Mouse (Mus musculus): ENCODE measurements at regions not wholly inside any gene's neighbourhood (a gene's known extent, or its start where the extent isn't known, plus 50 kb on each side); places are given as distances from the start of the nearest gene placed in this dataset.

DNA sequence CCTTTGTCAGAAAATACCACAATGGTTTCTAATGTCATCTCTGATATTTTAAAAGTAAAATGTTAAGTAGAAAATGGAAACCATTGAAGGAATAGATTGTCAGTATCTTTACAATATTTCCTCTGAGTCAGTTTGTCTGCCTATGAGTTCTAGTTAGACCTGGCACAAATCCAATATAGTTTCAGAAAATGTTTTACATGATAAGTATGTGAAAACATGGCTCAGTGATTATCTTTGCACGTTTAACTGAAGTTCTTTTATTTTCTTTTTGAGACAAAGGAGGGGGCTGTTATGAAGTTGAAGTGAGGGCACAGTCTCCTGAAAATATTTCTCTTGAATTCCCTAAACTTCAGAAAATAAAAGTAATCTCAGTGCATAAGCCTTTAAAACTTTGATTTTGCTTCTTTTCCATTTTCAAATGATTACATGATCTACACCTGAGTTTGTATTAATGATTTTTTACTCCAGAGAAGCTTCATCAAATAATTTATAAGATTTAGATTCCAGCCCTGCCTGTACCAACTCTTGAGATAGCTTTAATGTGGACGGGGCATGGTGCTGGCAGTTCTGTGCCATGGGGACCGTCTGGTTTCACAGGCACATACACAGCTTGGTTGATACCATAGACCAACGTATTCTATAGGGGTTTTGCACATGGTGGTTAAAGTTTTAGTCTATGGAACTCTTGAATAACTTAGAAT lies 336.5 kb downstream of the Pdha2 start:
- DNase-seq (ENCODE audit: low spot score) = no peak

DNA sequence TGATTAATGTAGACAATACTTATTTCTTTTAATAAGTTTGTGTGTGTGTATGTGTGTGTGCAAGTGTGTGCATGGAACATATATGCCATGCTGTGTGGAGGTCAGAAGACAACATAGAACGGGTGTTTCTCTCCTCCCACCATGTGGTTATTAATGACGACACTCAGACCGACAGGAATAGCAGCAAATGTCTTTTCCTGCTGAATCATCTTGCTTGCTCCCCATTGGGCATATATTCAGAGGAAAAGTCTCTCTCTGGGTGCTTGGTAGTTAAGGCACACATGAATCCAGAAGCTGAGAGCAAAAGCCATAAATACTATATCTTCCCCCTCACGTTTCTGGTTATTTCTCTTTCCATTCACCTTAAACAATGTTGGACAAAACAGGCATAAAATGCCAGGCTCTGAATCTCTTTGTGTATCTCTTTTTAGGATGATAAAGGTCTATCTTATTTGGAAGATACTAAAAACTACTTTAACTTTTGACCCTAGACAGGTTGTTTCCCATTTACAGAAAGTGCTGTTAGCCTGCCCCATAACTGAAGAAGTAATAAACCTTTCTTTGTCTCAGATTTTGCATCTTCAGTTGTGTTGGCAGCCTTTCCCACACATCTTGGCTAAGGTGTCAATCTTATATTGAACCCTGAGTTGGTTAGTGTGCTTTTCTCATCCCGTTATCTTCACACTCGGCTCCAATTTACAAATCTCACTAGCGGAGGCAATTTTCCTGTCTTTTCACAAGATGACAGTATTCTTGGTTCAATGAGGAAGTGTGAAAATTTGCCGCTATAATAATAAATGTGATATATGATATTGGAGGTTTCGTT lies 337.9 kb downstream of the Pdha2 start:
- no peak for DNase-seq (ENCODE audit: low spot score)

DNA sequence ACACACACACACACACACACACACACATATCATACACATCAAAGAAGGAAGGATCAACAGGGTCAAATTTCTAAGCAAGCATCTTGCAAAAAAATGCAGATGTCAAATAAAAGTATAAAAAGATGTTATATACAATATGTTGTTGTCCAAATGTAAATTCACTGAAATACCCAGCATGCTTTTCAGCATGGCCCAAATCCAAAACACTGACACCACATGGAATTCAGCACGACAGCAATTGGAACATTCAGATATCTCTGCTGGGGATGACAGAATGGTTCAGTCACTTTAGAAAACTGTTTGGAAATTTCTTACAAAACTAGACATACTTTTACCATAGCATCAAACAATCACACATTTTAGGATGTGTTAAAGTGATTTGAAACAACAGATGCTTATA lies 339.6 kb downstream of the Pdha2 start:
- DNase-seq (ENCODE audit: low spot score) = no peak

DNA sequence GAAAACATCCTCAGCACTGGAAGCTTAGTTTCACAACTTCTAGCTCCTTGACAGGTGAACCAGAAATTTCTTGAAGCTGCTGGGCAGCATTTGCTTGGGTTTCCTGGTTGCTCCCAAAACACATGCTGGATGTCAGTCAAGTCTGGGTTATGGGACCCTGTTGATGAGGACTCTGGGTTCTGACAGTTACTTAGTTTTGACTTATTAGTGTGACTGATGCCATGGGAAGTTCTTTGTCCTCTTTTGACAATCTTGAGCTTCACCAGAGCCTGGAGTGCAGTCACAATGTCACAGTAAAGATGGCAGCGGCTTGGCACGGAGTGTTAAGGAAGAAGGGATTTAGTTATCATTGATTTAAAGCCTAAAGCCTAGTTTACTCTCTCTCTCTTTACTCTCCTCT lies 340.9 kb downstream of the Pdha2 start:
- DNase-seq (ENCODE audit: low spot score) = no peak

DNA sequence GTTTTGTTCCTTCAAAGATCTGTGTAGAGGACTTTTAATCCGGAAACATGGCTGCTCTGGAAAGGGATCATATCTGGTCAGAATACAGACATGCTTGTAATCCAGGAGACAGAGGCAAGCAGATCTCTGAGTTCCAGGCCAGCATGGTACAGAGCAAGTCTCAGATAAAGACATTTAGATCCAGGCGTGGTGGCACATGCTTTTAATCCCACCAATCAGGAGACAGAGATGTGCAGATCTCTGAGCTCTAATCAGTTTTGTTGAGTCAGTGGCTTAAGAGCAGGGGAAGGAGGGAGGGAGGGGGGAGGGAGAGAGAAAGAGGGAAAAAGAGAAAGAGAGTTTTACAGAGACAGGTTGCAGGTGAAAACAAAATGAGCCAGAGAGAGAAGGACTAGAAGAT lies 372.0 kb downstream of the Pdha2 start:
- DNase-seq (ENCODE audit: low spot score) = no peak

DNA sequence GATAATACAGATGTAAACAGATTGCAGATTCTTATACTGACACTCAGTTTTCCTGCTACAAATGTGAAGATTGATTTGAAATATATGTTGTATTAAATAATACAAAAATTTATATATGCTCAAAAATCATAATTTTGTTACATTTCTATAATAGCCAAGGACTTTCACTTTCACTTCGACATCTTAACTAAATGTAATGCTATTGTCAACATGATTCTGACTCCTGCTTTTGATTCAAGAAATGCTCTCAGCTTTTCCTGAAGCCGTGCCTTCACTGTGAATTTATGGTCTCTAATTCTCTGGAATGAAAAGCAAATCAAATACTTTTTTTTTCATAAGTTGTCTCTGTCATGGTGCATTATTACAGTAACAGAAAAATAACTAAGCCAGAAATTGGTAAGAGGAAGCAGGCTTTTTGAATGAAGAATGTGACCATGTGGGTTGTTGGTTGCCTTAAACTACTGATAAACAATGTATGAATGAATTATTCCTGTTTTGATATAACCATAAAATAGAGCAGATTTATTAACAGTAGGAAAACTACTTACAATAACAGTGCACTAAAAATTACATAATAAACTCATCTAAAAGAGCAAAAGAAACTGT lies 374.1 kb downstream of the Pdha2 start:
- no peak for DNase-seq (ENCODE audit: low spot score)

DNA sequence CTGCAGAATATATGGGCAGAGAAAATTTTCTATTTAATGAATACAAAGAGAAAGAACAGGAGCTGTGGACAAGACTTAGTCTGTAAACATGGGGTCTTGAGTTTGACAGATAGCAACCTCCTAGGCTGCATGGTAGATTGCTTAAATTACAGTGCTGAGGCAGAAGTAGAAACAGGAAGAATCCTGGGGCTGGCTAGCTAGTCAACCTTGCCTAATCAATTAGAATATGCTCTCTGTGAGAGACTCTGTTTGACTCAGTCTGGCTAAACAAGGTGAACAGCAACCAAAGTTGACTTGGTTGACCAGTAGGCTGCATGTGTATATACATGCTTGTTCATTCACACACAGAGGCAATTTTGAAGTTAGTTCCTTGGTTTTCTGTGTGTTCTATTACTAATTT lies 390.9 kb downstream of the Pdha2 start:
- DNase-seq (ENCODE audit: low spot score) = no peak

DNA sequence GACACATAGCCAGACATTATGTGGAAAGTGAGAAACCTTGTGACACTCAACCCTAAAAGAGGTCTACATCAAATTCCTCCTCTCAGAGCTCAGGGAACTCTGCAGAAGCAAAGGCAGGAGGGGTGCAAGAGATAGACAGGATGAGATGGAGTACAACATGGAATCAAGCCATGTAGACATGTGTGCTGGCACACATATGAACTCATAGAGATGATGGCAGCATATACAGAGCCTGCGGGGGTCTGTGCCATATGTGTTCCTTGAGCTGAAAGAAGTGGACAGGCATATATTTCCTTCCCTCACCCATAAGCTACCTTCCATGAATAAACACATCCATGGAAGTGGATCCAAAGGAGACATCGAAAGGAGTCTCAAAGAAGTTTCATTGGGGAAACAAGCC lies 406.6 kb downstream of the Pdha2 start:
- no peak for DNase-seq (ENCODE audit: low spot score)

DNA sequence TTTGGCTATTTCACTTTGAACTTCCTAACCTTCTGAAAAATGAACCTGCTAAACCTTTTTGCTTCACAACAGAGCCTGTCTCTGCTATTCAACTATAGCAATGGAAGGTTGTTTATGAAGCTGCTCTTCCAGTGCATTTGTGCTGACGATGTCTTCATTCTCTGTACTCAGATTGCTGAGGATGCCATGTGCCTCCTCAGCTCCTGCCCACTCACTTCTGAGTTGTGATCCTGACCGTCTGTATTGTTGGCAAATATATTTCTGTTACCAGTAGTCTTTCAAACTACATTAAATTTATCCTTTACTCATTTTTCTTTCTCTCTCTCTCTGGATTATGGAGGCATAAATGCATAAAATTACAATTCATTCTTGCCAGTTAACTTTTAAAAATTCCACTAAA lies 419.2 kb downstream of the Pdha2 start:
- no peak for DNase-seq (ENCODE audit: low spot score)

DNA sequence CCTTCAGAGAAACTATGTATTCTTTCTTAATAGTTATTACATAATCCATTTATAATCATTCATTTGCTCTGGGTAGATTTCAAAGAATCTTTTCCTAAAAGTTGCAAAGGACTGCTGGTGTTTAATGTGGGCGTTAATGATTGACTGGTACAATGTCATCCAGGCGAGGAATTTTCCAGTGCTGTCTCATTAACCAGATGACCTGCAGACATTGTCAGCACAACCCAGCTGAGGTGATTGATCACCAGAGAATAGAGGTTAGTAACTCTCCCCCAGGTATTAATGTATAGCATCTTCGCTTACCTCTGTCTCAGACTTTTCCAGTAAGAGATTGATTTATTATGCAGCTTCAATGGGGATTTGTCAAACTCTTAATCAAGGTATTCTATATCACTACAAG lies 426.5 kb downstream of the Pdha2 start:
- no peak for DNase-seq (ENCODE audit: low spot score)

DNA sequence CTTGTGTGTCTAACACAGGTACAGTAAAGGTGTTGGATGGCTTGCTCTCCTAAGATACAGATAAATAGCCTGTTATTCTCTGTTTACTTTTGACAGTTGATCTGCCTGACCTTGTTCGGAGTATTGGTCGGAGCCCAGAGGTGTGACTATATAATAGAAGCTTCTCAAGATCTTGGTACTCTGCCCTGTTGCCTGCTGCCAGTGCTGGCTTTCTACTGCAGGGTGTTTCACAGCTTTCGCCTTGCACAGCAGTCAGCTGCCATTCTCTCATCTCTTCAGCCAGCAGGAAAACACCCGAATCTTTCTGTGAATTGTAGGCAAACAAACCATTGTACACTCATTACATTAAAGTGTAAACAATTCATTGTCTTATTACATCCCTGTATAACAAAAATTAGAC lies 452.1 kb downstream of the Pdha2 start:
- DNase-seq (ENCODE audit: low spot score) = no peak

DNA sequence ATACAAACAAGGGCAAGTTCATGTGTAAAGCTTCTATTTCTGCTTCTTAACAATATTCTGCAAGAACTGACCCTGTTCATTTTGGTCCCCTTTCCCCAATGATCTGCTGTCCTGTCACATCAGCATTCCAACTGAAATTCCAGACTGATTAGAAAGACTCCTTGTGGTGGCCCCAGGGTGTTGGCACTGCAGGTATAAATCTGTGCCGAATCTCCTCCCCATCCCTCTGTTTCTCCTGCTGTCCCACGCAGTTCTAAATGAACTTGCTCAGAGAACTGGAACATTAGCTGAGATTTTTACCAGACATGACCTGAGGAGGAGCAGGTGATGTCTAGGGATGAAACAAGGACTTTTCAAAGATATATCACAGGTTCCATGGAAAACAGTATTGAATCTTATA lies 467.7 kb downstream of the Pdha2 start:
- no peak for DNase-seq (ENCODE audit: low spot score)

DNA sequence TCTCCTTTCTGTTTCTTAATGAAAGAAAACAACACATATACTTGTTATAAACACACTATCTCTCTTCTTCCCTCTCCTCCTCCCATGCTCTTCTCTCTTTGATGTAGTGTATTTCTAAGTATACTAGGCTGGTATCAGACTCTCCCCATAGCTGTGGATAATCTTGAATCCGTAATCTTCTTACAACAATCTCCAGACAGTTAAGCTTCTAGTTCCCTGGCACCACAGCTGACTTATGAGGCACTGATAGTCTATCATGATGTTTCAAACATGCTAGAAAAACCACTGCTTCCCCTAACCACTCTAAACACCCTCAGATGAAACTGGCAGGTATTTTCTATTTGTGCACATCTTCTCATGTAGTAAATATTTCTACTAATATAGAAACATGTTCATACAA lies 471.7 kb downstream of the Pdha2 start:
- DNase-seq (ENCODE audit: low spot score) = no peak

DNA sequence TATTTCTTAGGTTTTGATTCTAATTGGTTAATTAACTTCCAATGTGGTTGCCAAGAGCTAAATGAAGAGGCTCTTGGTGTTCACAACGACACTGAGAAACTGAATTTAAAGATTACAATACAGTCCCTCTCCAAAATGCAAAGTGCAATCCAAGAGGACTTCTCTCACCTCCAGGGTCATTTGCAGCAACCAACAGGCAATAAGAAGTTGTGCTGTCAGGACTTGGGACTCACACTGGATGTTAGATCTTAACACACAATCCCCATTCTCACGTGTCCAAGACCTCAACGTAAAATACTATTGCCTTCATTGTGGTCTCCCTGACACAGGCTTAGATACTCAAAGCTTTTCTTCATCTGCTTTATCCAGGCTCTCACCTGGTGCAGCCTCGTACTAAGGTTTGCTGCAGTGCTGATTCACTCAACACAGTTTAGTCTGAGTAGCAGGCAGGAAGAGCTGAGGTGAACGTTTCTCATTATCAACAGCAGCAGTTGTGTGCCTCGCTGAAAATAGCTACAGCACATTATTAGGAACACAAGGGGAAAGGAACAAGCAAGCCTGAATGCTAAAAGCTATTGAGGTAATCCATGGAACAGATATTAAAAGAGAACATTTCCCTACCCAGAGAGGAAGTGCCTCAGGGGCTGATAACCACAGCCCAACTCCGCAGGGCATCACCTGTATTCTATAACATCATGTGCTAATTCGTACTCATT lies 473.3 kb downstream of the Pdha2 start:
- no peak for DNase-seq (ENCODE audit: low spot score)

DNA sequence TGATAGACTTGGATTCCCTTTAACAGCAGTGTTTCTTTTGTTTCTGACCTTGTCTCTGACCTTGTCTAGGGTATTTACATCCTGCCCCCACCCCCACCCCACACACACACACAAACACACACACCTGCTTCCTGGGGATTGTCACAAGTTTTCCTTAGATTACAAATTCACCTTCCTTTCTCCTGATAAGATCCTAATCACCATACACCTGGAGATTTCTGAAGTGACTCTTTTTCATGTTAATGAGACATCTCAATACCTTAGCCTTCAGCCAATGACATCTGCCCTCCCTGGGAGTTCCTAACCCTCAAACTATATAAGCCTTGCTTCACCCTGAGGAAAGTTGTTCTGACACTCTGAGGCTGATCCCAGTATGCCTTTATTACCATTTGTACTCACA lies 495.3 kb downstream of the Pdha2 start:
- DNase-seq (ENCODE audit: low spot score) = no peak

DNA sequence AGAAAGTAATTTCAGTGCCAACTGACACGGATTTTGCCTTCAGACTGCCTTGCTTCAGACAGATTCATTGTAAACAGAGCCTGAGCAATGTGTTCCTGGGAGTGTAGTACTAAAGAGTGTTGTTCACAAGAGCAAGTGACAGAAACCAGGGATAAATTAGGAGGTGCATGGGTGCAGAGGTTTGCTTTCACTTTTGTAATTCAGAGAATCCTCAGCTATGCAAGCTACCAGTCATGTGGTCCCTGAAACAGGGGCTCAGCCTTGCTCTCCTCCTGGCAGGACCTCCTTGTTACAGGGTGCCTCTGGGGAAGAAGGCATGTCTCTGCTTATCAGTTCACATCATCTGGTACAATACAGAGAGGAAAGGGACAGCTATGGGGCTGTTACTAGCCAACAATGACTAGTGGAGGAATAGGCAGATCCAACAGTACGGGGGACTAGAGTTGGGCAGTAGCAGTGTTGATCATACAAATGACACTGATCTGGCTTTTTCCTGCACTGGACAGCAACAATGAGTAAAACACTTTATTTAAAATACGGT lies 504.5 kb downstream of the Pdha2 start:
- no peak for DNase-seq (ENCODE audit: low spot score)

DNA sequence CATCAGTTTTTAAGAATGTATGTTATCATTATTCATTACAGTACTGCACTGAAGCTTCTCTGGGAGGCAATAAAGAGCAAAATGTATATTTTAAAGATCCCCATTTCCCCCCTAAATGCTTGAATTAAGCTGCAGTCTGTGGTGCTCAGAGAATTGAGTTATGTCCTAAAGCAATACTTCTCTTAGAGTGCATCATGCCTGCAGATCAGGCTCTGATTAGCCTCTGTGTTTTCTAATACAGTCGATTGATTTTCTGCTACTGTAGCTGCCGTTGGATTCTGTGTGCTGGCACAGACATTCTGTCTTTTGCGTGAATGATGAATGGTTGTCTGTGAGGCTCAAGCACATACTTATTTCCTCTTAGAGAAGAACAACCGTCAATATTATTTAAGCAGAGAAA lies 505.4 kb downstream of the Pdha2 start:
- no peak for DNase-seq (ENCODE audit: low spot score)

DNA sequence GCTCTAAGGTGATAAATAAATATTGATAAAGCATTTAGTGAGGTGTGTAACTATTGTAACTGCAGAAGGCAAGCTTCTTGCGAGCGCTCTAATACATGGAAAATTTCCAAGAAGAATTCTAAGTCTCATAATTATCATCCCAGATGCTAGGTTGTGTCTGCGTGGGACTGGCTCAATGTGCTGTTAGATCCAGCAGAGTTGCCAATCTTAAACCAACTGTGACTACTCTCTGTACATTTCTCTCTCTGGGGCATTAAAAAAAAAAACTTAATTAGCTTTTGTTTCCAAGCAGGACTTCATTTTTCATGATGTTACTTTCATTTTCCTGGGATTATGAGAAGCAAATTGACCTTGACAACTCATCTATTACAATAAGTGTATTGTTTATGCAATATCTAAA lies 506.6 kb downstream of the Pdha2 start:
- DNase-seq (ENCODE audit: low spot score) = no peak

DNA sequence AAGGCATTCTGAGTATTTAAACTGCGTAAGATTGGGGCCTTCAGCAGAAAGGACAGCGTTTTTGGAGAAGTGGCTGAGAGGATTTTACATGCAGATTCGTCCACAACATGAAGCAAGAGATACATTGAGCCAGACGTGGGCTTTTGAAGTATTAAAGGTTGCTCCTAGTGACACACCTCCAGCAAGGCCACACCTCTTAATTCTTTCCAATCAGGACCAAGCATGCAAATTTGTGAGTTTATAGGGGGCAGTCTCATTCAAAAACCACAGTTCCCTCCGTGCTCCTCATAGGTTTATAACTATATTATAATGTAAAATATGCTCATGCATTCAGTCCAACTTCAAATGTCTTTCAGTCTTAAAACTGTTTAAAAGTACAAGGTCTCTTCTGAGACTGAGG lies 509.2 kb downstream of the Pdha2 start:
- DNase-seq (ENCODE audit: low spot score) = no peak

DNA sequence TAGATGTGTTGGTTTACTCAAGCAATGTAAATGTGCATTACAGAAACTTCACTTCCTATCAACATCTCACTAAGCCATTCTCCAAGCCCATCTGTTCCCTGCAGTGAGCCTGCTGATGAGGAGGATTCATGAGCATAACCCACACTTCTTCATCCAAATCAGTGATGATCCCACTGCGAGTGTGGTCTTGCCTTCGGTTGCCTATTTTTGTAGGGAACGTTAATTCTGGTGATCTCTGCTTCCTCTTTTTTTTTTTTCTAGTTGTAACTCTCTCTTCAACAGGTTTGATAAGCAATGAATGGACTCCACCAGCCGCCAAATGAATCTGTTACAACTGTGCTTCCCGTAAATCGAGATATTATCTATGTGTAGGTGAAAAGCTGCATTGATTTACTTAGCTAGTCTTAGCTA lies 509.9 kb downstream of the Pdha2 start:
- DNase-seq (ENCODE audit: low spot score) = no peak

DNA sequence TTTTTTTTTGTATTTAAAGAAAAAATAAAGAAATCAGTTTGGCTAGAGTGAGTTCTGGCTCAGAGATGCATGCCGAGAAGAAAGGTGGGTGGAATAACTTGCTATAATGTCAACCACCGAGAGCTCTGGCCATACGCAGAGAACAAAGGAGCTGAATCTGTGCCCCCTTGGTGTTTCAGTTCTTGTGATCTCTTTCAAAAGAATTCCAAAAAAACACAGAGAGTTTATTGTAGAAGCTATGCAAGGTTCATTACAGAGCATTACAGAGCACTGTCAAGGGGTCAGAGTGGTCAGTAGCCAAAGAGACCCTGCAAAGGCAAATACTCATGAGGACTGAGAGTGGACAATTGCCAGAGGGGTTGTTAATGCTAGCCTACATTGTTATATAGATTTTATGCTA lies 514.9 kb downstream of the Pdha2 start:
- peak; percentile 24 for DNase-seq (ENCODE audit: low spot score)

DNA sequence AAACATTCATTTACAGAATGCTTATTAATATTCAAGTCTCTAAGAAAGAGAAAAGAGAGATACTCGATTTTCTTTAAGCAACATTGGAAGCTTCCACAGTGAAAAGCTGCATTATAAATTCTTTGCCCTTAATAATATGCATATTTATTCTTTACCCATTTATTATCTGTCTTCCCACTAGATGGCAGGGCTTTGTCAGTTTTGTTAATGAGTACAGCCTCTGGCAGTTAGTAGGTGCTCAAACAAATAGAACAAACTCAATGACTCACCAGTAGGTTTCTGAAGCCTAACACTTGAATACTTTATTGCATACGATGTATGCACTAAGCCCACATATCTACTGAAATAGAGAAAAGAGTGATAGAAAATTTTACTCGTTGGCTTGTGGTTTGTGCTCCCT lies 529.4 kb downstream of the Pdha2 start:
- DNase-seq (ENCODE audit: low spot score) = no peak

Measured in embryo, embryonic 10 days (tissue).